Mouse (Mus musculus): ENCODE results near the gene Olfr305.

DNA sequence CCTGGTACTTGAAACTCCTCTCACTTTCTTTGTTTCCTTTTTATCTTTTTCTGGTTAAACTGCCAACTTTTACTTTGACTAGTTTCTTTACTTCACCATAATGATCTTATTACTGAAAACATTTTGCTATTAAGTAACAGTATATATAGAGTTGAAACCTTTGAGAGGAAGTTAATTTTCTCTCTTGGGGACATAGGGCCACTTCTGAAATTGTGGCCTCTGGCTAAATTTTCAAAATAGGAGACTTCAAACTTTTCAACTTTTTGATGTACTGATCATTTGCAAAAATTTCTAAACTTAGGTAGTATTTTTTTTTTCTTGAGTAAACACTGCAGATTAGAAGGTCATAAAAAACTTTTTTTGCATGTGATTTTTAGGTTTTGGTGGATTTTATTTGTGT, 41.2 kb downstream of the Olfr305 start, which contains the start of gene Olfr308:
- TF ChIP-seq POLR2A (IDR thresholded peaks at IDR 0.05; ENCODE audit: insufficient read length, low read depth) = no peak
- no peak for TF ChIP-seq MYOG (IDR thresholded peaks at IDR 0.05; ENCODE audit: control insufficient read depth in 1 of 3, insufficient read depth in 1 of 3, insufficient read length in 2 of 3, low read depth in 2 of 3)
- no peak for TF ChIP-seq E2F4 (IDR thresholded peaks at IDR 0.05; ENCODE audit: insufficient read depth)
- TF ChIP-seq TCF12 (IDR thresholded peaks at IDR 0.05; ENCODE audit: insufficient read depth, poor library complexity, severe bottlenecking) = no peak

Data from myocyte (in vitro differentiated cells).